Mouse (Mus musculus) ovary, postnatal 10 days (tissue): ENCODE data around the gene Gap43.
"Not testable (repeated sequence)": the region's sequence is repeated elsewhere in the genome, so short reads cannot be mapped to it uniquely, and the experiment has no call there.

Experiments used
- DNase-seq: peaks from one replicate; pipeline ENCODE4 v3.0.0; 2022; ENCODE audit warnings: low spot score

Gene Gap43

GRCm38 (mm10) chr16:42294481-42294880, 46.0 kb downstream of the Gap43 start:
- no peak for DNase-seq

- DNase-seq: no peak
Measured at GRCm38 (mm10) chr16:42294056-42294455, 46.4 kb downstream of the Gap43 start.

DNA sequence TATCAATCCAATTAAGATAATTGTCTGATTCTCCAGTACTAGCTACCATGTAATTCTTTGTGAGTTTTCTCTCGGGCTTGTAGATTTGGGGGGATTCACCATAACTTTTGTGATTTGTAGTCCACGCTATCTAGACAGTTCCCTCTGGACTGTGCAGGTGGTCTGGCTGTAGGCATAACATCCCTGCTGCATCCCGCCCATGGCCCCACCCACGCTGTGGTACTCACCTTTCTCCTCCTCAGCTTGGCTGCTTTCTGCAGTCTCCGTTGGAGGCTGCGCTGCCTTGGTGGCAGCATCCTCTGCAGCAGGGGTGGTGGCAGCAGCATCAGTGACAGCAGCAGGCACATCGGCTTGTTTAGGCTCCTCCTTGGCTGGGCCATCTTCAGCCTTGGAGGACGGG, 48.9 kb downstream of the Gap43 start:
- DNase-seq: no peak

GRCm38 (mm10) chr16:42284005-42284404, 56.4 kb downstream of the Gap43 start:
- DNase-seq: no peak

- DNase-seq: no peak
Measured at GRCm38 (mm10) chr16:42277713-42278112, 62.7 kb downstream of the Gap43 start.

DNA sequence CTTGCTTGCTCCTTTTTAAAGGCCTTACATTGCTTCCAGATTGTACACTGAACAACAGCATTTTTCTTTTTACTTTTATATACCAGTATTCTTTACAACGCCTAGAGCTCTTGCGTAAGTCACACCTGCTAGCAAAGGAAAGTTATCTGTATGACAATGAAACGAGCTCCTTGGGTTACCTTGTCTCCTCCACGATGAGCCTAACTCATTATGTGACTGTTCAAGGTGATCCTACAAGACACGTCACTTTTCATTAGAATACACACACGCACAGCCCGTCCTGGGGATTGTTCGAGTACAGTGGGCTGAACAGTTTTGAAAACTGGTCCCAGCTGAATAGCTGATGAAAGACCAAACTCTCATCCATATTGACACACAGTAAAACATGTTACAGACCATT, 63.2 kb downstream of the Gap43 start:
- DNase-seq: no peak

DNA sequence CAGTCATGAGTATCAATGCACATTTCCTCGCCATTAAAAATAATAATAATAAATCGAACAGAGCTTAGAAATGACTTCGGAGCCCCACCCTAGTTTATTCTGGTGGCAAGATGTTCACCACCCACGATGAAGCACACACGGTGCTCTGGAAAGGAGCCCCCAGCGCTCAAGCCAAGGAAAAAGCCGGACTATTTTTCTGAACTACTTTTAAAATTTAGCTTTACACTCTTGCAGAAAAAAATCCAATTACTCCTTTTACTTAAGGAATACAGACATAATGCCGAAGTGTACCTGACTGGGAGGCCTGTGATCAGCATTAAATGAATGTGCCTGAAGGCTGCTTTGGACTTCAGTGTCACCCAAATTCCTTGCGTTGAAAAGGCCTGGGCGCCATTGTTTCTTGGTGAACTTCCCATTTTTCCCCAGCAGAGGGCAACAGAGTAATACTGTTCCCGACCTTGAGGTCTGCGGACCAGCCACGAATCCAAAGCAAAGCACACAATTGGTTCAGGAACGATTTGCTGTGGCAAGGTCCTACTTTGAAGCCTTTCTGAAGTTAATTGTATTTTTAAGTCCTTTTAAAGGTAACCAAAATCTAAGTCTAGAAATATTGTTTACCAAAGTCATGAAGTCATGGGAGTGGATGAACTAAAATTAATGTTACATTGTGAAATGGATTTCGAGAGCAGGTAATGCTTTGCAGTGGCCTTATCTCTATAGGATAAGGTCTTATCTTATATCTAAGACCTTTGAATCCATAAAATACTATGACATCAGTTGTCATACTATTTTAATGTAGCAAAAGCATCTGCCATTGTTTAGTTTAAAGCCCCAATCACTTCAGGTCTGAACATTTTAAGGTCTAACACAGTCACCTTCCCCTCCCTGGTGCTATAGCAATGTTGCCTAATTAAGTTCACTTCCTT, 64.0 kb downstream of the Gap43 start:
- peak; percentile 51 for DNase-seq

DNA sequence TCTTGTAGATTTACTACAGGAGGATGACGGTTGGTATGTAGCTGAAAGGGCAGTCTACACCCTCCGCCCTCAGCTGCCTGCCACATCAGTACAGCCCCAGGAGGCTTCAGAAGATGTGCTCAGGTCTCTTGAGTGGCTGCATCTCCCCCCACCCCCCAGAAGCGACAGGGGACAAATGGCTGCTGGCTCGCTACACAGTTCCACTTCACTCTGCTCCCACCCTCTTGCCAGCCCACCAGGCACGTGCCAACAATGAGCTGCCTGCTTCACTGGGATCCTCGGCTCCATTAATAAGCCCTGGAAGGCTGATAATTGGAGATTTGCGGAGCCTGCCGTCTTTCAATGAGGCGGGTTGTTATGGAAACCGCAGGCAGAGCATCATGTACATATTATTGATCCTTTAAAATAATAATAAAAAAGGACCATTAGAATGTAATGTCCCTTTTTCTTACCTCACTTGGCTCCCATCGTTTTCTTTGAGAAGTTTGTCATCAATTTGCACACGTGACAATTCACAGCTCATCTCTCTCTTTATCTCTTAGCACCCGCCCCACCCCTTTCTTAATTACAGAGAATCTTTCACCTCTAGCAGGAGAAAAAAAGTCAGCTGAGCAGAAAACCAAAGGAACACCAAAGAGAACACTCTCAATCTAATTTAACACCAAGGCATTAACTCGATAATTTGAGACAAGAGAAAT, 64.8 kb downstream of the Gap43 start:
- DNase-seq: no peak

DNA sequence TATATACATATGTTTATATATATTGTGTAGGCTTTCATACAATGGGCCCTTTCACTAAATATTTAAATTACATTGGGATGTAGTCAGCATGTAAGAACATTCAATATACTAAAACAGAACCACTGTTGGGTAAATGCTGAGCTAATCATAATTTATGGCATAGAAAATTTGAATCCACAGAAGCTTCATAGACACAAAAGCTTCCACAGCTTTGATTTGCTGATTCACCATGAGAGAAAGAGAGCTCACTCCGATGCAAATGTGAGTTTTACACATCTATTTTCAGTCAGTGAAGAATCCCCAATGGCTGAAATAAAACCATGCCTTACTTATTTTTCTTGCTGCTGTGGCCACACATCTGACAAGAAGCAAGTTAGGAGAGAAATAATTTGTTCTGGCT, 69.2 kb downstream of the Gap43 start:
- no peak for DNase-seq

- DNase-seq: no peak
Measured at GRCm38 (mm10) chr16:42269587-42269967, 70.9 kb downstream of the Gap43 start.

GRCm38 (mm10) chr16:42268843-42269586, 71.4 kb downstream of the Gap43 start:
- DNase-seq: no peak

- DNase-seq: no peak
Measured at GRCm38 (mm10) chr16:42265185-42265584, 75.3 kb downstream of the Gap43 start.

GRCm38 (mm10) chr16:42262935-42263542, 77.4 kb downstream of the Gap43 start:
- DNase-seq: no peak

DNA sequence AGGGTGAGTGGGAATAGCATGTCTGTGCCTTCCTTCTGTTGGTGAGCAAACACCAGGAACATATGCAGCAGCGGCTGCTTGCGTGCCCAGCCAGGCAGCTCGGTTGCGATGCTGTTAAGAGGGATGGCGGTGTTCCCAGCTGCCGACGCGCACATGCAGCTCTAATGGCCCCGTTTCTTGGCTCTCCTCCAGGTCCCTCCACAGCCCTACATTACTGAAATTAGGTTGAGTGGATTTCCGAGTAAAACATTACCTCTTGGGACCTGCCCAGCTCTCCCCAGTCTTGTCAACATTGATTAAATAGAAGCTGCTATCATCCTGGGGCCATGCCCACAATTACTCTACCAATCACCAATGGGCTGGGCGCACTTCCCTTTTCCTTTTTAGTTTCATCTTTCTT, 84.8 kb downstream of the Gap43 start:
- no peak for DNase-seq

DNA sequence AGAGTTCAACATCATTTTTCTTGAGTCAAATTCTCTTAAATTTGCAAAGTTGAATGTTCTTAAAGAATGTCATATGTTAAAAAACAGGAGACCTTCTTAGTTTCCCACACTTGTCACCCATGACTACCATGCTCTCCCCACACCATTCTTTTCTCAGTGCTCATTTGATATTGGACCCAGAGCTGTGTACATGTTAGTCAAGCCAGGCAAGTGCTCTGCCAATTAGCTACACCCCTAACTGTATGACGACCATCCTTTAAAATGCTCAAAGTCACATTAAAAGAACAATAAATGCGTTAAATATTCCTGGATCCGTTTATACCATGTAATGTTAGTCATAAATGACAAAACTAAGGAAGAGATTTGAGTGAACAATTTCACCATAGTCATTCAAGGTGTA, 85.2 kb downstream of the Gap43 start:
- no peak for DNase-seq

- no peak for DNase-seq
Measured at GRCm38 (mm10) chr16:42252252-42252651, 88.2 kb downstream of the Gap43 start.

- not testable (repeated sequence) for DNase-seq
Measured at GRCm38 (mm10) chr16:42244121-42244520, 96.3 kb downstream of the Gap43 start.

DNA sequence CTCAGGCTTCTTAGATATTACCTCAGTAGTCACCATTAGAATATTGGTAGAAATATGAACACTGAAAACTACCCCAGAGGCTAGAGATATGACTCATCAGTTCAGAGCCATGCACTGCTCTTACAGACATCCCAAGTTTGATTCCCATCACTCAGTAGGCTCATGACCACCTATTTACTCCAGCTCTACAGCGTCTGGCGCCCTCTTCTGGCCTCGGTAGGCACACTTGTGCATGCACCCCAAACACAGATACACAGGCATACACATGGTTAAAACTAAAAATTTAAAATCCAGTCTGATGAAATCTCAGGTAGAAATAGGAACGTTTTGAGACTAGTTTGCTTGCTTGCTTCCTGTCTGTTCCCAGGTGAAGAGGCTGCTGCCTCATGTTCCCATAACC, 109.1 kb downstream of the Gap43 start:
- no peak for DNase-seq
